Mouse (Mus musculus) ES-Bruce4 (cell line): ENCODE data around the gene Jup.

Experiments used
- CTCF ChIP-seq: IDR thresholded peaks from one replicate; pipeline ENCODE4 v1.8.1; 2011; ENCODE audit warnings: low read depth, low read length
- EP300 ChIP-seq: IDR thresholded peaks from 2 replicates; pipeline ENCODE4 v1.6.1; 2011; ENCODE audit warnings: low read depth, low read length; ENCODE audit not compliant: insufficient read depth
- POLR2A ChIP-seq: IDR thresholded peaks from one replicate; pipeline ENCODE4 v1.8.1; 2011; ENCODE audit warnings: low read length; ENCODE audit not compliant: insufficient read depth

- TF ChIP-seq POLR2A (no peak), CTCF (no peak), EP300 (no peak)
These were observed 27.7 kb downstream of the Jup start for GRCm38 (mm10) chr11:100369822-100370221.
